Mouse (Mus musculus) effector memory CD4-positive, alpha-beta T cell, adult 5 months (primary cell): ENCODE results near the gene Asb12. TPM values are rescaled to one million over a fixed set of nuclear protein-coding genes. Genes with fewer than 3 reads are reported as not detected.

ENCODE experiments used
- polyA plus RNA-seq: library from polyadenylated mRNA; unstranded; fragments of 100-300 nt; shearing (Covaris generic); gene quantifications from one replicate; pipeline ENCODE4 v1.2.1, GENCODE M21; 2017

The Asb12 gene
- not detected for polyA plus RNA-seq

GRCm38 (mm10) chrX:95557887-95558286 lies at the start of gene Asb12, which contains the start of gene Pfn5:
Gene Asb12, minus strand, starts transcription at chrX:95557987.
Gene Pfn5, plus strand, starts transcription at chrX:95558104.

GRCm38 (mm10) chrX:95444776-95445111 lies 113.0 kb downstream of the Asb12 start, which contains the start of gene Amer1:
Gene Amer1, minus strand, starts transcription at chrX:95444872.

Other genes with a start within 250 kb of the Asb12 start
- 1.1 TPM for gene Amer1, start 113.1 kb downstream of the Asb12 start, polyA plus RNA-seq
- gene Pfn5, start 117 bp upstream of the Asb12 start, polyA plus RNA-seq = not detected
- 2.6 TPM for gene Zc4h2, start 100.5 kb upstream of the Asb12 start, polyA plus RNA-seq
- 1.5 TPM for gene Zc3h12b, start 153.7 kb upstream of the Asb12 start, polyA plus RNA-seq